Mouse (Mus musculus): ENCODE data around the gene Ipp. TPM values are rescaled to one million over a fixed set of nuclear protein-coding genes. Genes with fewer than 3 reads are reported as not detected.

Ipp gene
- polyA plus RNA-seq, 1 experiment from 2014 or later = 5.4 TPM

- ATAC-seq (ENCODE audit: low FRiP score) (no peak), DNase-seq (ENCODE audit: low spot score, missing footprints) (peak; percentile 98)
- Histone ChIP-seq H3K27me3 (ENCODE audit: control insufficient read depth, insufficient read depth, low read length) (no peaks in the 10 kb centered on the region), H3K4me2 (peak within 1 kb of the TSS; percentile 54), H3K4me1 (ENCODE audit: control insufficient read depth, insufficient read depth, low read length) (peaks cover 2% of the 10 kb centered on the region; the same call in 1 of the 2 replicates), H3K9ac (ENCODE audit: low read length) (peak within 1 kb of the TSS; percentile 71), H3K36me3 (ENCODE audit: control insufficient read depth, insufficient read depth, low read length) (peaks cover 4% of the 10 kb centered on the region; the same call in 1 of the 2 replicates), H3K27ac (ENCODE audit: low read depth, low read length) (peak within 1 kb of the TSS; percentile 72), H3K9me3 (ENCODE audit: control insufficient read depth, low read length) (no peaks in the 10 kb centered on the region), H3K4me3 (ENCODE audit: low read depth, low read length) (peak within 1 kb of the TSS; percentile 60)
- WGBS = 3% methylated on average over 23 of the region's 23 CpGs
These were observed 48.3 kb downstream of the Ipp start, which contains the start of gene Tmem69 for GRCm38 (mm10) chr4:116555413-116556300. Tmem69 (minus strand) TSS chr4:116555936.

GRCm38 (mm10) chr4:116556561-116557305, 49.4 kb downstream of the Ipp start:
- peak overlapping the region; percentile 72 for H3K27ac ChIP-seq (ENCODE audit: low read depth, low read length)
- H3K4me2 ChIP-seq = peak overlapping the region; percentile 54
- H3K4me3 ChIP-seq (ENCODE audit: low read depth, low read length) = peak overlapping the region; percentile 60
- ATAC-seq (ENCODE audit: low FRiP score) (peak; percentile 95), DNase-seq (ENCODE audit: low spot score, missing footprints) (peak; percentile 99)
- no peaks in the 10 kb centered on the region for H3K9me3 ChIP-seq (ENCODE audit: control insufficient read depth, low read length)
- no peaks in the 10 kb centered on the region for H3K27me3 ChIP-seq (ENCODE audit: control insufficient read depth, insufficient read depth, low read length)
- peaks cover 4% of the 10 kb centered on the region; the same call in 1 of the 2 replicates for H3K36me3 ChIP-seq (ENCODE audit: control insufficient read depth, insufficient read depth, low read length)
- WGBS = under 1% methylated on average over 28 of the region's 28 CpGs
- H3K9ac ChIP-seq (ENCODE audit: low read length) = peak overlapping the region; percentile 71
- peaks cover 2% of the 10 kb centered on the region; the same call in 1 of the 2 replicates for H3K4me1 ChIP-seq (ENCODE audit: control insufficient read depth, insufficient read depth, low read length)

GRCm38 (mm10) chr4:116557306-116558121, 50.2 kb downstream of the Ipp start, which contains the start of gene Gpbp1l1:
Gpbp1l1 (plus strand) TSS chr4:116557658.
- peak; percentile 99 for DNase-seq (ENCODE audit: low spot score, missing footprints)
- Histone ChIP-seq H3K4me3 (ENCODE audit: low read depth, low read length) (peak within 1 kb of the TSS; percentile 60), H3K9me3 (ENCODE audit: control insufficient read depth, low read length) (no peaks in the 10 kb centered on the region), H3K4me2 (peak within 1 kb of the TSS; percentile 54), H3K4me1 (ENCODE audit: control insufficient read depth, insufficient read depth, low read length) (peaks cover 2% of the 10 kb centered on the region; the same call in 1 of the 2 replicates), H3K27ac (ENCODE audit: low read depth, low read length) (peak within 1 kb of the TSS; percentile 72), H3K9ac (ENCODE audit: low read length) (peak within 1 kb of the TSS; percentile 71), H3K36me3 (ENCODE audit: control insufficient read depth, insufficient read depth, low read length) (peaks cover 2% of the 10 kb centered on the region; the same call in 1 of the 2 replicates), H3K27me3 (ENCODE audit: control insufficient read depth, insufficient read depth, low read length) (no peaks in the 10 kb centered on the region)
- under 1% methylated on average over 73 of the region's 78 CpGs for WGBS
- ATAC-seq (ENCODE audit: low FRiP score) = peak; percentile 94

GRCm38 (mm10) chr4:116558151-116558882, 51.0 kb downstream of the Ipp start:
- Histone ChIP-seq H3K27me3 (ENCODE audit: control insufficient read depth, insufficient read depth, low read length) (no peaks in the 10 kb centered on the region), H3K4me2 (peak overlapping the region; percentile 54), H3K27ac (ENCODE audit: low read depth, low read length) (0 out of 2 replicates have a peak overlapping the region, but pooled peaks have one; percentile 37), H3K9me3 (ENCODE audit: control insufficient read depth, low read length) (no peaks in the 10 kb centered on the region), H3K4me1 (ENCODE audit: control insufficient read depth, insufficient read depth, low read length) (peaks cover 2% of the 10 kb centered on the region; the same call in 1 of the 2 replicates), H3K9ac (ENCODE audit: low read length) (peak overlapping the region; percentile 71), H3K36me3 (ENCODE audit: control insufficient read depth, insufficient read depth, low read length) (no peaks in the 10 kb centered on the region; the same call in 1 of the 2 replicates), H3K4me3 (ENCODE audit: low read depth, low read length) (peak overlapping the region; percentile 60)
- WGBS = 6% methylated on average over 15 of the region's 15 CpGs
- no peak for DNase-seq (ENCODE audit: low spot score, missing footprints)
- no peak for ATAC-seq (ENCODE audit: low FRiP score)

Other genes starting within 250 kb of the Ipp start
- gene Mast2, start 43.4 kb upstream of the Ipp start, polyA plus RNA-seq (2014; fragmentation: Nextera tagmentation; extraction: Ambion mirVana) = 31.9 and 35.6 TPM in 2 replicates
- gene Tmem69, start 48.4 kb downstream of the Ipp start, polyA plus RNA-seq (2014; fragmentation: Nextera tagmentation; extraction: Ambion mirVana) = 38.1 and 40.9 TPM in 2 replicates
- 37.1 and 42.4 TPM in 2 replicates for gene Gpbp1l1, start 50.1 kb downstream of the Ipp start, polyA plus RNA-seq (2014; fragmentation: Nextera tagmentation; extraction: Ambion mirVana)
- 1.7 and 2.6 TPM in 2 replicates for gene Ccdc17, start 89.1 kb downstream of the Ipp start, polyA plus RNA-seq (2014; fragmentation: Nextera tagmentation; extraction: Ambion mirVana)
- gene Nasp, start 120.4 kb downstream of the Ipp start, polyA plus RNA-seq (2014; fragmentation: Nextera tagmentation; extraction: Ambion mirVana) = 304 and 328 TPM in 2 replicates
- 544 TPM in 2 replicates for gene Akr1a1, start 144.1 kb downstream of the Ipp start, polyA plus RNA-seq (2014; fragmentation: Nextera tagmentation; extraction: Ambion mirVana)
- gene Prdx1, start 178.0 kb downstream of the Ipp start, polyA plus RNA-seq (2014; fragmentation: Nextera tagmentation; extraction: Ambion mirVana) = 1,035 and 1,053 TPM in 2 replicates
- 23.6 and 28.0 TPM in 2 replicates for gene Mmachc, start 200.9 kb downstream of the Ipp start, polyA plus RNA-seq (2014; fragmentation: Nextera tagmentation; extraction: Ambion mirVana)
- 34.3 and 37.7 TPM in 2 replicates for gene Ccdc163, start 201.0 kb downstream of the Ipp start, polyA plus RNA-seq (2014; fragmentation: Nextera tagmentation; extraction: Ambion mirVana)
- gene Tesk2, start 213.4 kb downstream of the Ipp start, polyA plus RNA-seq (2014; fragmentation: Nextera tagmentation; extraction: Ambion mirVana) = 5.5 and 6.1 TPM in 2 replicates

All from midbrain, embryonic 11.5 days (tissue).